Mouse (Mus musculus): ENCODE measurements around the gene Rimbp2. TPM values are rescaled to one million over a fixed set of nuclear protein-coding genes. Genes with fewer than 3 reads are reported as not detected.

The Rimbp2 gene
- polyA plus RNA-seq, 1 experiment from 2014 or later = 0.37 TPM

- Histone ChIP-seq H3K9me3 (ENCODE audit: control insufficient read depth, low read length) (no peaks in the 10 kb centered on the region), H3K36me3 (ENCODE audit: control insufficient read depth, insufficient read depth, low read length) (no peaks in the 10 kb centered on the region), H3K4me3 (ENCODE audit: low read depth, low read length) (no peak overlapping the region), H3K9ac (ENCODE audit: low read depth, low read length) (no peak overlapping the region), H3K4me1 (replicated peaks; ENCODE audit: control insufficient read depth, insufficient read depth, low read length) (no peaks in the 10 kb centered on the region), H3K4me2 (no peak overlapping the region), H3K27me3 (replicated peaks; ENCODE audit: control insufficient read depth, insufficient read depth, low read length) (no peaks in the 10 kb centered on the region), H3K27ac (ENCODE audit: low read depth, low read length) (no peak overlapping the region)
- ATAC-seq (replicated peaks; ENCODE audit: low FRiP score) (no peak), DNase-seq (ENCODE audit: low spot score) (no peak)
- WGBS = 86% methylated on average over 3 of the region's 3 CpGs
Observed at GRCm38 (mm10) chr5:128912374-128912773, 40.9 kb downstream of the Rimbp2 start.

- Histone ChIP-seq H3K9ac (ENCODE audit: low read depth, low read length) (no peak overlapping the region), H3K27ac (ENCODE audit: low read depth, low read length) (no peak overlapping the region), H3K4me3 (ENCODE audit: low read depth, low read length) (no peak overlapping the region), H3K36me3 (ENCODE audit: control insufficient read depth, insufficient read depth, low read length) (no peaks in the 10 kb centered on the region), H3K4me1 (replicated peaks; ENCODE audit: control insufficient read depth, insufficient read depth, low read length) (no peaks in the 10 kb centered on the region), H3K9me3 (ENCODE audit: control insufficient read depth, low read length) (no peaks in the 10 kb centered on the region), H3K4me2 (no peak overlapping the region), H3K27me3 (replicated peaks; ENCODE audit: control insufficient read depth, insufficient read depth, low read length) (no peaks in the 10 kb centered on the region)
- ATAC-seq (replicated peaks; ENCODE audit: low FRiP score) (no peak), DNase-seq (ENCODE audit: low spot score) (no peak)
- WGBS = 72% methylated on average over 8 of the region's 9 CpGs
Observed at GRCm38 (mm10) chr5:128911593-128911992, 41.7 kb downstream of the Rimbp2 start.

DNA sequence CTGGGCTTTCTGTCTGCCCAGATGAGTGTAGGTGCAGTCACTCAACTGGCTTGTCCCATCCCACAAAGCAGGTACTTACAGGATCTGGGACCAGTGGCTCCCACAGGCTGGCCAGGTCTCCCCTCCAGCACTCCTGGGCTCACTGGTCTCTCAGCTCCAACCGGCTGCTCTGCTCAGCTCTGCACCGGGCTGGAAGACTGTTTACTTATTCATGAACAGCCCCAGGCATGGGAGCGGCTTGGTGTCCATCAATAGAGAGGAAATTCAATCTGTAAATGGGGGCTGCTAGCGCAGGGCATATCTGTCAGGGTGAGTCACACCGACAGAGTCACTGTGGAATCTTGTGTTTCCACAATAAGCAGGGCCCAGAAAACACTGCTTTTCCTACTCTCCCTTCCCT lies 49.2 kb downstream of the Rimbp2 start:
- WGBS = 55% methylated on average over 5 of the region's 5 CpGs

GRCm38 (mm10) chr5:128903120-128903519 lies 50.2 kb downstream of the Rimbp2 start:
- H3K9me3 ChIP-seq (ENCODE audit: control insufficient read depth, low read length) = no peaks in the 10 kb centered on the region
- no peak overlapping the region for H3K4me3 ChIP-seq (ENCODE audit: low read depth, low read length)
- no peak overlapping the region for H3K27ac ChIP-seq (ENCODE audit: low read depth, low read length)
- H3K27me3 ChIP-seq (replicated peaks; ENCODE audit: control insufficient read depth, insufficient read depth, low read length) = no peaks in the 10 kb centered on the region
- H3K36me3 ChIP-seq (ENCODE audit: control insufficient read depth, insufficient read depth, low read length) = no peaks in the 10 kb centered on the region
- WGBS = 68% methylated on average over 12 of the region's 12 CpGs
- H3K9ac ChIP-seq (ENCODE audit: low read depth, low read length) = no peak overlapping the region
- no peak overlapping the region for H3K4me2 ChIP-seq
- ATAC-seq (replicated peaks; ENCODE audit: low FRiP score) (no peak), DNase-seq (ENCODE audit: low spot score) (no peak)
- no peaks in the 10 kb centered on the region for H3K4me1 ChIP-seq (replicated peaks; ENCODE audit: control insufficient read depth, insufficient read depth, low read length)

More for the DNA sequence above, 49.2 kb downstream of the Rimbp2 start:
- Histone ChIP-seq H3K9me3 (ENCODE audit: control insufficient read depth, low read length) (no peaks in the 10 kb centered on the region), H3K36me3 (ENCODE audit: control insufficient read depth, insufficient read depth, low read length) (no peaks in the 10 kb centered on the region), H3K4me3 (ENCODE audit: low read depth, low read length) (no peak overlapping the region), H3K9ac (ENCODE audit: low read depth, low read length) (no peak overlapping the region), H3K4me2 (no peak overlapping the region), H3K27ac (ENCODE audit: low read depth, low read length) (no peak overlapping the region), H3K4me1 (replicated peaks; ENCODE audit: control insufficient read depth, insufficient read depth, low read length) (no peaks in the 10 kb centered on the region), H3K27me3 (replicated peaks; ENCODE audit: control insufficient read depth, insufficient read depth, low read length) (no peaks in the 10 kb centered on the region)
- ATAC-seq (replicated peaks; ENCODE audit: low FRiP score) (no peak), DNase-seq (ENCODE audit: low spot score) (no peak)

- no peak overlapping the region for H3K27ac ChIP-seq (ENCODE audit: low read depth, low read length)
- no peak overlapping the region for H3K4me3 ChIP-seq (ENCODE audit: low read depth, low read length)
- DNase-seq (ENCODE audit: low spot score) (no peak), ATAC-seq (replicated peaks; ENCODE audit: low FRiP score) (no peak)
- no peak overlapping the region for H3K9ac ChIP-seq (ENCODE audit: low read depth, low read length)
- H3K36me3 ChIP-seq (ENCODE audit: control insufficient read depth, insufficient read depth, low read length) = no peaks in the 10 kb centered on the region
- 77% methylated on average over 13 of the region's 13 CpGs for WGBS
- H3K4me2 ChIP-seq = no peak overlapping the region
- no peaks in the 10 kb centered on the region for H3K27me3 ChIP-seq (replicated peaks; ENCODE audit: control insufficient read depth, insufficient read depth, low read length)
- no peaks in the 10 kb centered on the region for H3K4me1 ChIP-seq (replicated peaks; ENCODE audit: control insufficient read depth, insufficient read depth, low read length)
- no peaks in the 10 kb centered on the region for H3K9me3 ChIP-seq (ENCODE audit: control insufficient read depth, low read length)
Observed at GRCm38 (mm10) chr5:128899971-128900370, 53.3 kb downstream of the Rimbp2 start.

GRCm38 (mm10) chr5:128894921-128895320 lies 58.4 kb downstream of the Rimbp2 start:
- WGBS = 77% methylated on average over 5 of the region's 5 CpGs
- Histone ChIP-seq H3K9ac (ENCODE audit: low read depth, low read length) (no peak overlapping the region), H3K27me3 (replicated peaks; ENCODE audit: control insufficient read depth, insufficient read depth, low read length) (no peaks in the 10 kb centered on the region), H3K4me1 (replicated peaks; ENCODE audit: control insufficient read depth, insufficient read depth, low read length) (no peaks in the 10 kb centered on the region), H3K36me3 (ENCODE audit: control insufficient read depth, insufficient read depth, low read length) (no peaks in the 10 kb centered on the region), H3K4me2 (no peak overlapping the region), H3K4me3 (ENCODE audit: low read depth, low read length) (no peak overlapping the region), H3K9me3 (ENCODE audit: control insufficient read depth, low read length) (no peaks in the 10 kb centered on the region), H3K27ac (ENCODE audit: low read depth, low read length) (no peak overlapping the region)
- no peak for ATAC-seq (replicated peaks; ENCODE audit: low FRiP score)
- no peak for DNase-seq (ENCODE audit: low spot score)

DNA sequence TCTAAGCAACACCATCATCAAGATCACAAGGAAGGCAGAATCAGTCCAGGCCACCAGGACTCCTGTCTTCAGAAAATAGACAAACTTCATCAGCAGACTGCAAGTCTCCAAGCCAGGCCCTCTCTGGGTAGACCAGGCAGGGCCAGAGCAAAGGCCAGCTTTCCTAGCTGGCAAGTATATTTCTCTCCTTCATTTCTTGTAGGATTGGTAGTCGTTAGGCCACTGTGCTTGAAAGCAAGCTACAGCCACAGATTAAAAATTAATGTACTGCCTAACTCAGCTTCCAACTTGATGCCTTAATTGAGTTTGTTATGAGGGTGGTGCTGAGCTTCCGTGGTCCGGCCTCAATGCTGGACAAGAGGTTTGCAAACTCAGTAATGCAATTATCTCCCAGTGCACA lies 65.7 kb downstream of the Rimbp2 start:
- H3K9me3 ChIP-seq (ENCODE audit: control insufficient read depth, low read length) = no peaks in the 10 kb centered on the region
- no peak overlapping the region for H3K27ac ChIP-seq (ENCODE audit: low read depth, low read length)
- H3K4me3 ChIP-seq (ENCODE audit: low read depth, low read length) = no peak overlapping the region
- ATAC-seq (replicated peaks; ENCODE audit: low FRiP score) = no peak
- H3K36me3 ChIP-seq (ENCODE audit: control insufficient read depth, insufficient read depth, low read length) = no peaks in the 10 kb centered on the region
- no peaks in the 10 kb centered on the region for H3K27me3 ChIP-seq (replicated peaks; ENCODE audit: control insufficient read depth, insufficient read depth, low read length)
- no peak for DNase-seq (ENCODE audit: low spot score)
- H3K4me1 ChIP-seq (replicated peaks; ENCODE audit: control insufficient read depth, insufficient read depth, low read length) = no peaks in the 10 kb centered on the region
- no peak overlapping the region for H3K9ac ChIP-seq (ENCODE audit: low read depth, low read length)
- H3K4me2 ChIP-seq = no peak overlapping the region
- WGBS = 90% methylated on average over 3 of the region's 3 CpGs

- Histone ChIP-seq H3K27me3 (replicated peaks; ENCODE audit: control insufficient read depth, insufficient read depth, low read length) (no peaks in the 10 kb centered on the region), H3K9ac (ENCODE audit: low read depth, low read length) (no peak overlapping the region), H3K4me2 (no peak overlapping the region), H3K27ac (ENCODE audit: low read depth, low read length) (no peak overlapping the region), H3K4me1 (replicated peaks; ENCODE audit: control insufficient read depth, insufficient read depth, low read length) (no peaks in the 10 kb centered on the region), H3K9me3 (ENCODE audit: control insufficient read depth, low read length) (no peaks in the 10 kb centered on the region), H3K36me3 (ENCODE audit: control insufficient read depth, insufficient read depth, low read length) (no peaks in the 10 kb centered on the region), H3K4me3 (ENCODE audit: low read depth, low read length) (no peak overlapping the region)
- WGBS = 68% methylated on average over 5 of the region's 5 CpGs
- DNase-seq (ENCODE audit: low spot score) (no peak), ATAC-seq (replicated peaks; ENCODE audit: low FRiP score) (no peak)
Observed at GRCm38 (mm10) chr5:128884320-128884719, 69.0 kb downstream of the Rimbp2 start.

GRCm38 (mm10) chr5:128879092-128879491 lies 74.2 kb downstream of the Rimbp2 start:
- DNase-seq (ENCODE audit: low spot score) (no peak), ATAC-seq (replicated peaks; ENCODE audit: low FRiP score) (no peak)
- 30% methylated on average over 3 of the region's 3 CpGs for WGBS

More at GRCm38 (mm10) chr5:128879092-128879491, 74.2 kb downstream of the Rimbp2 start:
- Histone ChIP-seq H3K4me1 (replicated peaks; ENCODE audit: control insufficient read depth, insufficient read depth, low read length) (no peaks in the 10 kb centered on the region), H3K36me3 (ENCODE audit: control insufficient read depth, insufficient read depth, low read length) (no peaks in the 10 kb centered on the region), H3K4me3 (ENCODE audit: low read depth, low read length) (no peak overlapping the region), H3K4me2 (no peak overlapping the region), H3K9me3 (ENCODE audit: control insufficient read depth, low read length) (no peaks in the 10 kb centered on the region), H3K9ac (ENCODE audit: low read depth, low read length) (no peak overlapping the region), H3K27ac (ENCODE audit: low read depth, low read length) (no peak overlapping the region), H3K27me3 (replicated peaks; ENCODE audit: control insufficient read depth, insufficient read depth, low read length) (0 out of 2 replicates have a peak, but pooled peaks cover 5% of the 10 kb centered on the region)

All from liver, embryonic 11.5 days (tissue).